In the genomic region with DNA sequence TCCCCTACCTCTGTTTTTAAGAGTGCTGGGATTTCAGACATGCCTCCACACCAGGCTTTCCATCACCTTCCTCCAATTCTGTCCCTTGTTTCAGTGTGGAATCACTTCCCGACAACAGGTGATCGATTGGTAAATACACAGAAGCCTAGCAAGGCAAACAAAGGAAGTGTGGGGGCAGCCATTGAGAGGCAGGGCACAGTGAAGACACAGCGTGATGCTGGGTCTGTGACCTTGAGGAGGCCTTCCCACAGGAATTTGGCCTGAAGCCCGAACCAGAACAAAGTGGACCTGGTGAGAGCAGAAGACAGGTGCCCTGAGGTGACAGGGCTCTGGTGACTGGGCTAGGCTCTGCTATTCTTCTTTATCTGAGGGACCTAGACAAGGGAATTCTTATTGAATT, we compare ENCODE assay signal across 20 mouse cellular contexts. TPM values are rescaled to one million over a fixed set of nuclear protein-coding genes. Genes with fewer than 3 reads are reported as not detected.
DNase-seq lines count a peak whose midpoint lies in the region; ATAC-seq lines count a peak whose summit lies in the region.
"Had no signal": no experiment of that assay in that cellular context is flagged by ENCODE, and none has a peak within 500 bp of the region (broad histone marks: within the 10 kb centered on the region; RNA-seq: fewer than 3 reads in every experiment).

No protein-coding gene starts in this region.

- no peaks in the 10 kb centered on the region for H3K9me3 ChIP-seq in heart, embryonic 10.5 days
- no peaks in the 10 kb centered on the region for H3K9me3 ChIP-seq in heart, embryonic 11.5 days (replicated peaks; ENCODE audit: control insufficient read depth, low read length)
- H3K9me3 ChIP-seq: G1E; intestine, embryonic 15.5 days; limb, embryonic 13.5 days; megakaryocyte, embryonic 14.5 days had no signal

- no peaks in the 10 kb centered on the region for H3K36me3 ChIP-seq in heart, embryonic 10.5 days
- H3K36me3 ChIP-seq in heart, embryonic 11.5 days (ENCODE audit: control insufficient read depth, insufficient read depth, low read length), result no peaks in the 10 kb centered on the region
- H3K36me3 ChIP-seq: G1E; intestine, embryonic 15.5 days; limb, embryonic 13.5 days had no signal

- H3K9ac ChIP-seq in heart, embryonic 11.5 days (ENCODE audit: low read depth, low read length), result no peak overlapping the region; the same call in 1 of the 2 replicates
- H3K9ac ChIP-seq: intestine, embryonic 15.5 days; limb, embryonic 13.5 days had no signal

- no peak overlapping the region for H3K4me2 ChIP-seq in heart, embryonic 11.5 days
- H3K4me2 ChIP-seq: intestine, embryonic 15.5 days; limb, embryonic 13.5 days had no signal

- ATAC-seq in heart, embryonic 11.5 days (replicated peaks; ENCODE audit: insufficient number of reproducible peaks, low FRiP score, low TSS enrichment), result no peak
- ATAC-seq: intestine, embryonic 15.5 days; lung, postnatal 0 days had no signal

- 40% methylated on average over 4 of the region's 4 CpGs for WGBS in heart, embryonic 10.5 days
- WGBS in heart, embryonic 11.5 days (ENCODE audit: insufficient replicate concordance), result 35% methylated on average over 4 of the region's 4 CpGs

- DNase-seq in heart, embryonic 10.5 days (ENCODE audit: low spot score), result no peak
- peak; percentile 28 for DNase-seq in left cerebral cortex, postnatal 4 days
- DNase-seq in left cerebral cortex, postnatal 36 days (ENCODE audit: low spot score in 2 of 2), result no peak
- DNase-seq in heart, postnatal 4 days, result peak; percentile 53
- peak; percentile 65 for DNase-seq in yolk sac, embryonic 10.5 days (ENCODE audit: low spot score)
- no peak for DNase-seq in spleen, postnatal 36 days (ENCODE audit: low spot score in 2 of 2)
- DNase-seq: cerebellum, postnatal 14 days; gastrocnemius, postnatal 14 days; thymus, postnatal 25 days had no signal

- peak overlapping the region; percentile 53; the same call in 1 of the 2 replicates for H3K27ac ChIP-seq in heart, embryonic 10.5 days
- no peak overlapping the region for H3K27ac ChIP-seq in heart, embryonic 11.5 days (ENCODE audit: low read depth, low read length)
- H3K27ac ChIP-seq: intestine, embryonic 15.5 days; kidney, postnatal 0 days; layer of hippocampus, adult 2 months; left cerebral cortex, adult 2 months; limb, embryonic 13.5 days had no signal

- H3K4me1 ChIP-seq in heart, embryonic 10.5 days, result peaks cover 5% of the 10 kb centered on the region; the same call in 1 of the 2 replicates
- no peaks in the 10 kb centered on the region for H3K4me1 ChIP-seq in heart, embryonic 11.5 days (ENCODE audit: control insufficient read depth, insufficient read depth, low read length)
- H3K4me1 ChIP-seq: intestine, embryonic 15.5 days; limb, embryonic 13.5 days had no signal

- intact Hi-C loops in left cerebral cortex, postnatal 4 days (cut with DNase I), result no loop called here
- intact Hi-C loops in left cerebral cortex, postnatal 36 days (cut with DNase I), result no loop called here

- H3K27me3 ChIP-seq in heart, embryonic 10.5 days (ENCODE audit: insufficient read depth, poor library complexity, severe bottlenecking), result 0 out of 2 replicates have a peak, but pooled peaks cover 4% of the 10 kb centered on the region
- peaks cover 4% of the 10 kb centered on the region for H3K27me3 ChIP-seq in heart, embryonic 11.5 days (ENCODE audit: control insufficient read depth, insufficient read depth, low read length)
- H3K27me3 ChIP-seq: intestine, embryonic 15.5 days had no signal

- no peak overlapping the region for H3K4me3 ChIP-seq in heart, embryonic 10.5 days
- no peak overlapping the region for H3K4me3 ChIP-seq in heart, embryonic 11.5 days (ENCODE audit: low read depth, low read length)
- H3K4me3 ChIP-seq: intestine, embryonic 15.5 days; layer of hippocampus, adult 2 months; left cerebral cortex, adult 2 months; limb, embryonic 13.5 days; megakaryocyte, embryonic 14.5 days had no signal

RNA-seq across cellular contexts. Expression of a gene that starts 15.8 kb away (rescaled TPM):
- polyA plus RNA-seq in heart, embryonic 10.5 days (2016; fragmentation: Nextera tagmentation; extraction: Ambion mirVana), result 0.25 and 4.7 TPM in 2 replicates
- 0.20 and 1.4 TPM in 2 replicates for polyA plus RNA-seq in heart, embryonic 11.5 days (2014; fragmentation: Nextera tagmentation; extraction: Ambion mirVana)
- under 1 TPM; 0.16 to 0.20 TPM for total RNA-seq in left cerebral cortex, postnatal 4 days (2021)
- total RNA-seq in left cerebral cortex, postnatal 36 days (2021), result under 1 TPM in 1 of 2 experiments, not detected in 1; 0.27 TPM
- under 1 TPM; 0.19 to 0.36 TPM for total RNA-seq in heart, postnatal 4 days (2021)
- polyA plus RNA-seq: G1E had no signal

RNA-seq across cellular contexts. Expression of a gene that starts 20.1 kb away (rescaled TPM):
- 0.09 TPM in 1 of 2 replicates, not detected in the other for polyA plus RNA-seq in heart, embryonic 10.5 days (2016; fragmentation: Nextera tagmentation; extraction: Ambion mirVana)
- not detected in 2 replicates for polyA plus RNA-seq in heart, embryonic 11.5 days (2014; fragmentation: Nextera tagmentation; extraction: Ambion mirVana)
- not detected for total RNA-seq in left cerebral cortex, postnatal 4 days (2021)
- total RNA-seq in left cerebral cortex, postnatal 36 days (2021), result not detected
- not detected for total RNA-seq in heart, postnatal 4 days (2021)
- total RNA-seq: gastrocnemius, postnatal 14 days had no signal
- polyA plus RNA-seq: embryonic facial prominence, embryonic 11.5 days; G1E; intestine, embryonic 15.5 days; kidney, postnatal 0 days; lung, postnatal 0 days; neural tube, embryonic 14.5 days had no signal

RNA-seq across cellular contexts. Expression of a gene that starts 30.9 kb away (rescaled TPM):
- 43.1 and 43.8 TPM in 2 replicates for polyA plus RNA-seq in heart, embryonic 10.5 days (2016; fragmentation: Nextera tagmentation; extraction: Ambion mirVana)
- polyA plus RNA-seq in heart, embryonic 11.5 days (2014; fragmentation: Nextera tagmentation; extraction: Ambion mirVana), result 47.6 and 51.1 TPM in 2 replicates
- 1 to 10 TPM; 7.2 to 9.3 TPM for total RNA-seq in left cerebral cortex, postnatal 4 days (2021)
- total RNA-seq in left cerebral cortex, postnatal 36 days (2021), result 10 to 100 TPM in 1 of 2 experiments, 1 to 10 TPM in 1; 9.0 to 13.4 TPM
- 10 to 100 TPM; 41.1 to 44.2 TPM for total RNA-seq in heart, postnatal 4 days (2021)

RNA-seq across cellular contexts. Expression of a gene that starts 31.2 kb away (rescaled TPM):
- polyA plus RNA-seq in heart, embryonic 10.5 days (2016; fragmentation: Nextera tagmentation; extraction: Ambion mirVana), result 17.2 and 17.9 TPM in 2 replicates
- polyA plus RNA-seq in heart, embryonic 11.5 days (2014; fragmentation: Nextera tagmentation; extraction: Ambion mirVana), result 10.4 and 12.8 TPM in 2 replicates
- total RNA-seq in left cerebral cortex, postnatal 4 days (2021), result 10 to 100 TPM; 13.6 TPM
- total RNA-seq in left cerebral cortex, postnatal 36 days (2021), result 10 to 100 TPM; 10.1 to 15.2 TPM
- 10 to 100 TPM; 11.0 to 12.5 TPM for total RNA-seq in heart, postnatal 4 days (2021)

RNA-seq across cellular contexts. Expression of a gene that starts 46.7 kb away (rescaled TPM):
- 2.2 and 12.2 TPM in 2 replicates for polyA plus RNA-seq in heart, embryonic 10.5 days (2016; fragmentation: Nextera tagmentation; extraction: Ambion mirVana)
- 0.84 and 2.6 TPM in 2 replicates for polyA plus RNA-seq in heart, embryonic 11.5 days (2014; fragmentation: Nextera tagmentation; extraction: Ambion mirVana)
- total RNA-seq in left cerebral cortex, postnatal 4 days (2021), result under 1 TPM; 0.36 to 0.66 TPM
- under 1 TPM; 0.36 to 0.37 TPM for total RNA-seq in left cerebral cortex, postnatal 36 days (2021)
- total RNA-seq in heart, postnatal 4 days (2021), result under 1 TPM; 0.69 to 0.92 TPM

Comparison
In these comparisons a context has a peak if more than half of its experiments do, and no peak if none do; other contexts are left out.
1. DNase-seq: peak in left cerebral cortex, postnatal 4 days (single experiment), heart, postnatal 4 days (single experiment) and yolk sac, embryonic 10.5 days (single experiment); none in heart, embryonic 10.5 days (single experiment), left cerebral cortex, postnatal 36 days (0 of 2) and spleen, postnatal 36 days (0 of 2).